Mouse (Mus musculus) C2C12 (cell line): Measurements from ENCODE around the gene Dlx1. TPM values are rescaled to one million over a fixed set of nuclear protein-coding genes. Genes with fewer than 3 reads are reported as not detected.

ENCODE experiments used
- H3K27me3 ChIP-seq: one replicate; pipeline ENCODE4 v1.6.1; 2011; ENCODE audit not compliant: control insufficient read depth, insufficient read depth, insufficient read length
- H3K36me3 ChIP-seq: one replicate; pipeline ENCODE4 v1.6.1; 2011; ENCODE audit not compliant: control insufficient read depth, insufficient read depth
- H3K4me3 ChIP-seq: one replicate; pipeline ENCODE4 v1.5.1; 2011; ENCODE audit warnings: mild to moderate bottlenecking, control low read depth; ENCODE audit not compliant: poor library complexity, insufficient read depth, severe bottlenecking
- H3K79me2 ChIP-seq: one replicate; pipeline ENCODE4 v1.6.1; 2011; ENCODE audit not compliant: control insufficient read depth, insufficient read depth
- H3K79me3 ChIP-seq: one replicate; pipeline ENCODE4 v1.6.1; 2011; ENCODE audit warnings: low read depth, control low read depth
- H3ac ChIP-seq: one replicate; pipeline ENCODE3; 2011; ENCODE audit warnings: low read depth; ENCODE audit not compliant: control insufficient read depth, insufficient read length
- CEBPB ChIP-seq: IDR thresholded peaks from one replicate; pipeline ENCODE4 v1.6.1; 2011; ENCODE audit warnings: low read depth, mild to moderate bottlenecking, control low read depth, moderate library complexity
- CTCF ChIP-seq: IDR thresholded peaks from one replicate; pipeline ENCODE4 v1.5.1; 2011; ENCODE audit not compliant: control insufficient read depth, insufficient read depth, insufficient read length
- FOSL1 ChIP-seq: IDR thresholded peaks from one replicate; pipeline ENCODE4 v1.8.0; 2011; ENCODE audit warnings: mild to moderate bottlenecking, low read length; ENCODE audit not compliant: poor library complexity, insufficient read depth, severe bottlenecking
- MAX ChIP-seq: IDR thresholded peaks from one replicate; pipeline ENCODE4 v1.6.1; 2011; ENCODE audit warnings: mild to moderate bottlenecking, control low read depth
- MYOD1 ChIP-seq: IDR thresholded peaks from one replicate; pipeline ENCODE4 v1.6.1; 2011; ENCODE audit warnings: low read depth; ENCODE audit not compliant: control insufficient read depth, insufficient read length
- MYOG ChIP-seq: IDR thresholded peaks from one replicate; pipeline ENCODE4 v1.6.1; 2011; ENCODE audit not compliant: control insufficient read depth, insufficient read length; ENCODE audit errors: extremely low read depth
- USF1 ChIP-seq: IDR thresholded peaks from one replicate; pipeline ENCODE4 v1.6.1; 2011; ENCODE audit warnings: low read depth, mild to moderate bottlenecking, control low read depth, moderate library complexity
- polyA plus RNA-seq: library from polyadenylated mRNA; unstranded; fragments of >200 nt; fragmentation: generic; extraction: Trizol; gene quantifications from one replicate; pipeline ENCODE4 v1.2.1, GENCODE M21; 2012; ENCODE audit warnings: missing spikeins

Gene Dlx1
- polyA plus RNA-seq, 1 experiment, result 4.9 TPM

DNA sequence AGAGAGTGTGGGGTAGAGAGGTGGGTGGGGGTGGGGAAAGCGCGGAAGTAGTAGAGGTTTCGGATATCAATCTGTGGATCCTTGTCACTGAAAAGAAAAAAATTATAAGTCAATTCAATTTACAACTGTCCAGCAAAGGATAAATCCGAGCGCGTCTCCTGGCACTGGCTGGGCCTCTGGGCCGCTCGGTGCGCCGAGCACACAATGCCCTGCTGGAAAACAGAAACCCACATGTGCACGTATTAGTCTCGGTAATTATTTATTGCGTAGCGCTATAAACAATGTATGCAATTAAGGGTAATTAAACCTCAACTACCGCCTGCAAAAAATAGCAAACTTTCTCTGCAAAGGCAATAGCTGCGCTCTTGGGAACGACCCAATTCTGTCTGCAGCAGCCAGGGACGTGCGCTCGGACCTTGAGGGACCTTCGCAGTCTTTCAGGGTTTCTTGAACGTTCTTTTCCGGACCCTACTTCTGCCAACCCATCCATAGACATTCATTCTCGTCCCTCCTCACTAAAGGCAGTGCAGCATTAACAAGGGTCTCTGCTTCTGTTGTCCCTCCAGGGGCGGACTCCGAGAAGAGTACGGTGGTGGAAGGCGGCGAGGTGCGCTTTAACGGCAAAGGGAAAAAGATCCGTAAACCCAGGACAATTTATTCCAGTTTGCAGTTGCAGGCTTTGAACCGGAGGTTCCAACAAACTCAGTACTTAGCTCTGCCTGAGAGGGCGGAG lies 2.6 kb downstream of the Dlx1 start:
- H3K27me3 ChIP-seq, result no peaks in the 10 kb centered on the region
- peaks cover 4% of the 10 kb centered on the region for H3K36me3 ChIP-seq
- peaks cover 6% of the 10 kb centered on the region for H3K79me2 ChIP-seq
- H3K79me3 ChIP-seq, result peaks cover 1% of the 10 kb centered on the region
- TF ChIP-seq MAX, result no peak
- H3ac ChIP-seq, result peak overlapping the region; percentile 65
- peak overlapping the region; percentile 49 for H3K4me3 ChIP-seq

DNA sequence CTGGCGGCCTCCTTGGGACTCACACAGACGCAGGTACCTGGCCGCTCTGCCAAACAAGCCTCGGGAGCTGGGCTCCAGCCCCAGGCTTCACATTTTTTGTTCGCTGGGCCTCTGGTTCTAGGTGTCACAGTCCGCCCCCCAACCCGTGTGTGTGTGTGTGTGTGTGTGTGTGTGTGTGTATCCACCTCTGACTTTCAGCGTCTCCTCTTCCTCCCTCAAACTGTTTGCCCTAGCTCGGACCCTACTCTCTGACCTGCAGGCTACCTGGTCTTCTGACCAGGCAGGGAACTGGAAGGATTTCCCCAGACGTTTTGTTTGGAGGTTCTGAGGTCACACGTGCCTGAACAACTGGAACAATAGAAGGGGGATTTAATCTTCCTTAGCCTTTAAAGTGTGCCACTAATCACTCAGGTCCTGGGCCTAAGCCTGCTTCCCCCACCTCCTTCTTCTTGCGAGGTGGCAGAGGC lies 3.2 kb downstream of the Dlx1 start:
- TF ChIP-seq FOSL1 (no peak), MYOG (no peak), CEBPB (no peak), CTCF (no peak), USF1 (no peak), MAX (no peak), MYOD1 (no peak)
- Histone ChIP-seq H3K79me3 (peaks cover 1% of the 10 kb centered on the region), H3ac (peak overlapping the region; percentile 60), H3K4me3 (peak overlapping the region; percentile 49), H3K36me3 (peaks cover 4% of the 10 kb centered on the region), H3K27me3 (no peaks in the 10 kb centered on the region), H3K79me2 (peaks cover 6% of the 10 kb centered on the region)

DNA sequence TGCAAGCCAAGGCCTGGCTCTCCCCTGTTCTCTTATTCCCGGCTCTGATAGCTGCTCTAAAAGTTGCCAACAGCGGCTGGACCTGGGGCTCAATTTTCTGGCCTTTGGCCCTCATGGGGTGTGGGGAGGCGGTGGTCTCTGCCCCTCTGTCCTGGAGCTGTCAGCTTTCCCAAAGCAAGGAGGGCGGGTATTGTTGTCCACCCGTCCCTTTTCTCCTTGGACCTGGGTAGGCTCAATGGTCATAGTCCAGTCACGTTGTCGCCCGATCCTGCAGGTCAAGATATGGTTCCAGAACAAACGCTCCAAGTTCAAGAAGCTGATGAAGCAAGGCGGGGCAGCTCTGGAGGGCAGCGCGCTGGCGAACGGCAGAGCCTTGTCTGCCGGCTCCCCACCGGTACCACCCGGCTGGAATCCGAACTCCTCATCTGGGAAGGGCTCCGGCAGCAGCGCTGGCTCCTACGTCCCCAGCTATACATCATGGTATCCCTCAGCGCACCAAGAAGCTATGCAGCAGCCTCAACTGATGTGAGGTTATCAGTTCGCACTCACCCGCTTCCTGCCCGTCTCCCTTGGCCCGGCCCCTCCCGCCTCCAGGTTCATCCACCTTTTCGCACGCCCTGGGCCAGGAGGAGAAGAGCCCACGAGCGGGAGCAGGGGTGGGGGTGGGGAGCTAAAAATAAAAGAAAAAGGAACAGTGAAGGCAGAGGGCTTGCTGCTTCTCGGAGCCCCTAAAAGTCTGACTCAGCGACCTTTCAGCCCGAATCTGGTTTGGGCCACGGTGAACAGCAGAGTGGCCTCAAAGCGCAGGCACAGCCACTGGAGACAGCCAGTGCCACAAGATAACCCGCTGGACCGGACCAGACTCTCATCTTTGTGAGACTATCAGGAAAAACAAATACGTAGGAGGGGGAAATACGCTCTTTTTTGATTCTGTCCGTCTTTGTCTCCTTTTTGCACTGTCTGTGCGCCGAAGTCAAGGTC lies 4.4 kb downstream of the Dlx1 start:
- Histone ChIP-seq H3K4me3 (no peak overlapping the region), H3K79me2 (peaks cover 6% of the 10 kb centered on the region), H3K79me3 (peaks cover 3% of the 10 kb centered on the region), H3K27me3 (no peaks in the 10 kb centered on the region), H3K36me3 (peaks cover 4% of the 10 kb centered on the region), H3ac (no peak overlapping the region)
- TF ChIP-seq MAX, result no peak
- no peak for TF ChIP-seq USF1
- TF ChIP-seq CEBPB, result no peak
- no peak for TF ChIP-seq MYOD1
- TF ChIP-seq MYOG, result no peak
- TF ChIP-seq CTCF, result no peak
- TF ChIP-seq FOSL1, result no peak

DNA sequence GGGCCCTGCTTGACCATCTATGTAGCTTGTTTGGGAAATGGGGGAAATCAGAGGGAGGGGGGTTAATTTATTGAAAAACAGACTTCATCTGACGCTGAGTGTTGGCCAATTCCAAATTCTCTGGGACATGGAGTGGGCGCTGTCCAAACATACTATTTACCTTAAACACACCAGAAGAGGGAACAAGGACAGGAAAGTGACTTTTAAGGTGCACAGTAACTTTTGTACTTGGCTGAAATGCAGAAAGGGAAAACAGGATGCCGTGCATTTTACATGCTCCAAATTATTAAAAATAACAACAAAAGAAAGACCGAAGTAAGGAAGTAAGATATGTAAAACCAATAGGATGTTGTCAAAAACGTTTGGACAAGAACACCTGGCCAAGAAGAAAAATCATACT lies 5.2 kb downstream of the Dlx1 start:
- no peak for TF ChIP-seq MAX
- TF ChIP-seq MYOG, result no peak
- TF ChIP-seq MYOD1, result no peak
- TF ChIP-seq CTCF, result no peak
- TF ChIP-seq USF1, result no peak
- TF ChIP-seq CEBPB, result no peak
- TF ChIP-seq FOSL1, result no peak

DNA sequence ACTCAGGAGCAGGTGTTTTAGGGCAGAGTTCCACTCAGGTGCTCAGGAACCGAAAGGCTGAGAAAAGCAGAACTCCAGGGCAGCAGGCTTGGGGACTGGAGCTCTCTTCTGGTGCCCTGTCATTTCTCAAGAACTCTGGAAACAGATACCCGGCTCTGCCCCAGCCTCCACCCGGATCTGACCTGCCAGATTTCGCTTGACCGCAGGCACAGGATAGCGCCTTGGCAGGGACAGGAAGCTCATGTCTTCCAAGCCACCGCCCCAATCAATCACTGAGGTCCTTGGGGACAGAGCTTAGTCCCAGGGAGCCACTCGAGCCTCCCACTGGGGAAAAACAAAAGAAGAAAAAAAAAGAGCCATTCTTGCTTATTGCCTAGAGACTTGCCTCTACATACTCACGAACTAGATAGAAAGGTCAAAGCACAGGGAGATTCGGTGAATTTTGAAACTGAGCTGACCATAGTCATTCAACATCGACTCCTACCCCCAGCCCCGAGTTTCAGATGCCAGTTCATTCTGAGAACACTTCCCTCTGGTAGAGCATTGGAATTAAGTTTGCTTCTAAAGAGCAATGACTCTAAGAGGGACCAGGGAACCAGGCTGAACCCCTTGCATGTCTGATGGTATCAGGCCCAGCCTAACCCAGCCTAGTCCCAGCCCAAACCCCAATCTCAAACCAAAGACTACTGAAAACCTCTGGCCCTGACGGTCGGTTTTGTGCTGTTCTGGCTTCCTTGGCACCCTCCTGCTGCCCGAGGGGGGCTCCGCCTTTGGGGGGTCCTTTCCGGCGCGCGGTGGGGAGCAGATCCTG lies 6.5 kb downstream of the Dlx1 start:
- H3K79me2 ChIP-seq, result peaks cover 6% of the 10 kb centered on the region
- no peak for TF ChIP-seq USF1
- TF ChIP-seq CEBPB, result no peak
- no peak for TF ChIP-seq CTCF
- TF ChIP-seq FOSL1, result no peak
- TF ChIP-seq MYOD1, result no peak
- no peak for TF ChIP-seq MAX
- no peak for TF ChIP-seq MYOG
- no peaks in the 10 kb centered on the region for H3K27me3 ChIP-seq

More for the DNA sequence above, 5.2 kb downstream of the Dlx1 start:
- no peak overlapping the region for H3ac ChIP-seq
- no peaks in the 10 kb centered on the region for H3K27me3 ChIP-seq
- H3K36me3 ChIP-seq, result peaks cover 4% of the 10 kb centered on the region
- no peak overlapping the region for H3K4me3 ChIP-seq
- H3K79me2 ChIP-seq, result peaks cover 6% of the 10 kb centered on the region
- H3K79me3 ChIP-seq, result peaks cover 3% of the 10 kb centered on the region

More for the DNA sequence above, 6.5 kb downstream of the Dlx1 start:
- H3K36me3 ChIP-seq, result peaks cover 4% of the 10 kb centered on the region
- no peak overlapping the region for H3ac ChIP-seq
- no peak overlapping the region for H3K4me3 ChIP-seq
- H3K79me3 ChIP-seq, result peaks cover 3% of the 10 kb centered on the region
